Mouse (Mus musculus) MN1 (cell line): ENCODE measurements around the gene Otp.
A peak's percentile ranks its signal among the peaks of the same experiment; 100 is the strongest.

Experiments used
- DNase-seq: peaks from one replicate; pipeline ENCODE4 v3.0.0-alpha.2; 2016; ENCODE audit warnings: low spot score

Otp gene

DNA sequence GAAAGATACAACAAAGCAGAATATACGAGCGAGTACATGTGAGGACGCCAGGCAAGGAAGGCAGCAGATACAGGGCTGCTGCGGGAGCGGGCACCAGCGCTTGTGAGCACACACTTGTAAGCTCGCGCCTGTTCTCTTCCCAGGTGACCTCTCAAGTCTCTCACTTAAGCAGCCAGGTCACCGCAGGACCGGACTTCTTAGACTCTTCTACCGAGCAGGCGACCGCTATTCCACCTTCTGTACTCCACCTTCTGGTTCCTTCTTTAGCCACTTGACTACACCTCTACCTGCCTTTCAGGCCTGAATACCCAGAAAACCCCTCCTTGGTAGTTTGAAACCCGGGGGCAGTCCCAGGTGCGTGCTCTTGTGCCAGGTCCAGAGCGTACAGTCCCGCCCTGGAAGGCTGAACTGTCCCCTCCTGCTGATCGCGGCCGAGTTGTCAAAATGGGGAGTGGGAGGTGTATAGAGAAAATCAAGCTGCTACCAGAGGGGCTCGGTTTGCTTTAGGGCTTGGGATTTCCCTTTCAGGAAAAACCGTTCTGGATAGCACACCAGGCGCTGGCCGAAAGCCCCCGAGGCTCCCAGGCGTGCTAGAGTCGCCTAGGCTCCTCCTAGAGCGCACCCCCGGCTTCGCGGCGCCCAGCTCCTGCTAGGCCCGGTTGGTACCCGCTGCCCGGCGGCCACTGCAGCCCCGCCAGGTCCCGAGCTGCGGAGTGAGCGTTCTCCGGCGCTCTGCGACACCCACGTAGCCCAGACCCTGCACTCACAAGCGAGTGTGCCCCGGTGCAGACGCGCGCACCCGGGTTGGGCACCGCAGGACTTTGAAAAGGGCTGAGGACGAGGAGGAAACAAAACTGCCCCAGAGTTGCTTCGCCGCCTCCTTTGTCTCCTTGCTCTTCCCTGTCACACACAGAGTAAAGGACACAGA is 2.0 kb upstream of the Otp start:
- DNase-seq: no peak

DNA sequence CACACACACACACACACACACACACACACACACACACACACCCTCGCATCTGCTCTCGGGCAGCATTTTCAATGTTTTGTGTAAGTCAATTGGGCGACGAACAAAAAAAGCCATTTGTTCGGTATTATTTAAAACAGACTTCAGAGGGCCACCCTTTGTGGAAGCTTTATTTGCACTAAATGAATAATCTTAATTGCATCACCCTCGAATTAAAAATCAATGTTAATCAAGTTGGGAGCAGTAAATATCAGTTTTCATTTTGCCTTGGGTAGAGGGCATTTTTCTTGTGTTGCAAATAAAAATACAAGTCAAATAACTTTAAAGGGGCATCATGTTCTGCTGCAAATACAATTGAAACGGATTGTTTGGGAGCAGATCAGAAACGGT is 1.4 kb upstream of the Otp start:
- DNase-seq: no peak

DNA sequence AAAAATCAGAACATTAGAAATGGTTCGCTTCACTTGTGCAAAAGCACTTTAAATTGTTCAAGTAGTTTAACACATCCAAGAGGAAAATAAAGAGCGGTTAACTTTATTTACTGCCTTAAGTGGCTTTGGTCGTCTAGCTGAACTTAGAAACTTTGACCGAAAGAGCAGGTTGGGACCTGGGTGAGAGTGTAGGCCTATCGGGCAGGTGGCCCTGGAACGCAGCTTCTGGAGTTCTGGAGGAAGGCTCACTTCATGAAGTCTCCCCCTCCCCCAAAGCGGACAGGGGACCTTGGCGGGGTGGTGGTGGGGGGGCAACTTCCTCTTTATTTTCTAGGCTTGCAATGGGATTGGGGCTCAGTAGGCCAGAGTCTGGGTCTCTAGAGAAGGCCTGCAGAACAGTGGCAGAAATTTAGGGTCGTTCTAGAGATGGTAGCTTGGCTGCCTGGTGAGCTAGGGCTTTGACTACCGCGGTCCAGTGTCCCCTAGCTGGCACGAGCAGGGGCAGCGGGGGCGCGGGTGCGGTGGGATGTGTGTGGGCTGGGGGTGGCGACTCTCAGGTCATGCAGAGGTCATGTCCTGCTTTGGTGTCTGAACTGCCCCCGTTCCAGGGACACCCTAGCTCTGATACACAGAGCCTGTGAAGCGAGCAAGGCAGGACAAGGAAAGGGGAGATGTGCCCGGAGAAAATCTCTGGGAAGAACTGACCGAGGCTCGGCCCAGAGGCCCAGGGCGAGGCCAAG is 576 bp upstream of the Otp start:
- DNase-seq: no peak

DNA sequence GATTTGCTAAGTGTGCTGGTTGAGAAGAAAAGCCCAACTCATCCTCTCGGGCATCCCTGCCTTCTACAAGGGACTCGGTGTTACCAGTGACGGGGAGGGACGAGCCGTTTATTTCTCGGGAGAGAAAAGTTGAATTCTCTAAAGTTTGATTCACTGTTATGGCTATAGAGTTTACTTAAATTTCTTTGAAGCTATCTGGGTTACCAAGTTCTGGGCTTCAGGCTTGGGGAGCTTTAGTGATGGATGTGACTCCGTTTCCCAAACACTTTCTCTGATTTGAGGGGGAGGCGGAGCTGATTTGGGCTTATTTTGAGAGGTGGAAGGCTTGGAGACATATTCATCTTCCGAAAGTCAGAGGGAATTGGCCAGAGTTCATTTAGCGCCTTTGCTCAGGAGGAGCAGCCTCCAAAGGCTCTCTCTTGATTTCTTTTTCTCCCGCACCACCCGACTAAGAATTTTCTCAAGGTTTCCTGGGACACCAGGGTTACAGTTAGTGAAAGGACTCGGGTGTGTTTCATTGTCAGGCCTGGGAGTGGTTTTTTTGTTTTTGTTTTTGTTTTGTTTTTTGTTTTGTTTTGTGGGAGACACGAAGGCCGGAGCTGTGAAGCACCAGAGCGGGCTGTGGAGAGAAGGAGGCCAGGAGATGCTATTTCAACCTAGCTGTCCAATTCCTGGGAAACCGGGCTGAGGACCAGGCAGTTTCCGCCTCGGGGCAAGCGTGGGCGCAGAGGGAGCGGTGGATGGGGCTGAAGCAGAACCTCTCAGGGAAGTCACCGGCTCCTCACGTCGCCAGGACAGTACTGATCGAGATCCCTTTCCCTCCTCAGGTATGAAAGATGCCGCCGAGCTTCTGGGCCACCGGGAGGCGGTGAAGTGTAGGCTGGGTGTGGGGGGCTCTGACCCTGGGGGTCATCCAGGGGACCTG is 1.1 kb downstream of the Otp start:
- DNase-seq: no peak

DNA sequence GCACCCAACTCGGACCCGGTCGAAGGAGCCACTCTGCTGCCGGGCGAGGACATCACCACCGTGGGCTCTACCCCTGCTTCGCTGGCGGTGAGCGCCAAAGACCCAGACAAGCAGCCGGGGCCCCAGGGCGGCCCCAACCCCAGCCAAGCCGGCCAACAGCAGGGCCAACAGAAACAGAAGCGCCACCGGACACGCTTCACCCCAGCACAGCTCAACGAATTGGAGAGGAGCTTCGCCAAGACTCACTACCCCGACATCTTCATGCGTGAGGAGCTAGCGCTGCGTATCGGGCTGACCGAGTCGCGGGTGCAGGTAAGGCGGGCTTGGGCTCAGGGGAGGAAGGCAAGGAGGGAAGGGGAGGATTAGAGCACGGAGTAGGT is 1.8 kb downstream of the Otp start:
- DNase-seq: no peak

DNA sequence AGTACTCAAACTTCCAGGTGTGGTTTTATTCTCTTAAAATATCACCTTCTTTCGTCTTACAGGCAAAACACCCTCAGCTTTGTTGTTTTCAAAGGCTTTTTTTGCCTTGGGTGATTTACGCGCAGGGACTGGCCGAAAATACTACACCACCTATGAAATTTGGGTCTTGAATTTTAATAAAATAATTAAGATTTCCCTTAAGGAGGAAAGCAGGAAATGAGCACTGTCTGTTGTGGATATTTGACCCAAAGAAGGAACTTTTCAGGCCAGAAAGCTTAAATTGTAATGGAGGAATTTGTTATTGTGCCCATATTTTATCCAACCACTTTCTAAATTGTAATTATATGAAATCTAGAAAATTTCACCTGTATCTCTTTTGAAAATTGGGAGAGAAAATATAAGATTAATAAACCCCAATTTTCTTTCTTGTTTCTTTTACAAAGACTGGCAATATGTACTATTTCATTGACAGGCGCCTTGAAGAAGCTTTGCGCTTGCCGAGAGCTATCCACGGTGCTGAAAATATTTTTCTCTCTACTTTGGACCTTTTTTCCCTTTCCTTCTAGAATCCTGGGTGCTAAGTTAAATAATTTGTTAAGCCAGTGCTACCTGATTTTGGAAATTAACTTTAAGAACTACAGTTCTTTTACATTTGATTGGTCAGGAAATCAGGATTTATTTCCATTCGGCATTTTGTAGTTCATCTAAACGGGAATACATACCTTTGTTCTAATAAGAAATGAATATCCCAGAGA is 2.8 kb downstream of the Otp start:
- no peak for DNase-seq

DNA sequence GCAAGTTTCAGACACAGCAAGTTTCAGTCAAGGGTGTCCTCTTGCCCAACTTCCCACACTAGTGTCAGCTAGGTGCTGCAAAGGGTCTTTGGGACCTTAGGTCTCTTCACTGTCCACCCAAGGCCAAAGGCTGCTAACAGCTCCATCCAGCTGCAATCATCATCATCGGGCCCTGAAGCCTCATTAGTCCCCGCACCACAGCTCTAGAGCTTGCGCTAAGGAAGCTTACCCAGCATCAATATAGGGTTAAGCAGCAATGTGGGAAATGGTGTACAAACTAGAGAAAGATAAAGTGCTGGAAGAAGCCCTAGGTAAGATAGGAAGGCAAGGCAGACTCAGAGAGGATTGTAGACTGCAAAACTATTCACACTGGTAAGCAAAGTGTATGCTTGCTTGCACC is 5.8 kb downstream of the Otp start:
- no peak for DNase-seq

DNA sequence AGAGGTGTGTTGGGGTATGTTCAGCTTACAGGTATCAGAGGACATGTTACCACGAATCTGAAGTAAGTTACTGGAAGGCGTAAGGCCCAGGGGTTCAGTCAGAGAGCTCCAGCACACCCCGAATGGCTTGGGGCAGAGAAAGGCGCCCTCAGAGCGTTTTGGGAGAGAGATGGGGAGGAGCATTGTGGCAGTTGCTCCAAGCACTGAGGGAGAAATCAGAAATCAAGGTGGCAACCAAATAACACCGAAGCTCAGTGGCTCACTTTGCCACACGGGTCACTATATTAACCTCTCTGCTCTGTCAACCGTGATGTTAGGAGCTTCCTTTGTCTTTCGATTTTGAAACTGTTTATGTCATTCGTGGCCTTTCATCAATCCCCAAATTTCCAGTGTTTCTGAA is 6.8 kb downstream of the Otp start:
- DNase-seq: no peak

DNA sequence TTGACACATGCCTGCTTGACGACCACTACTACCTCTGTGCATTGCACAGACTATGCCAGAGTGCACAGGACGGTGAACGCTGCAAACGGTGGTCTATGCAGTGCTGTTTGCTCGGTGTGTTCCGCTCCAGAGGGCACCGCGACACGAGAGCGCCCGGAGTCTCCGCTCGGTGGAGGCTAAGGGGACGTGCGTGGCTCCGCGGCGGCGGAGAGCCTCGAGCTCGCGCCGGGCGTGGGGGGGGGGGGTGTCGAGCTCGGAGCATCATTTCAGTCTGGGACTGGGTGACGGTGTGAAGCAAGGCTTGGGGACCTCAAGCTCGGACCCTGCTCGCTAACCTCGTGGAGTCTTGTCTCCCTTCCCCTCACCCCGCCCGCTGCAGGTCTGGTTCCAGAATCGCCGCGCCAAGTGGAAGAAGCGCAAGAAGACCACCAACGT is 7.3 kb downstream of the Otp start:
- DNase-seq: no peak

DNA sequence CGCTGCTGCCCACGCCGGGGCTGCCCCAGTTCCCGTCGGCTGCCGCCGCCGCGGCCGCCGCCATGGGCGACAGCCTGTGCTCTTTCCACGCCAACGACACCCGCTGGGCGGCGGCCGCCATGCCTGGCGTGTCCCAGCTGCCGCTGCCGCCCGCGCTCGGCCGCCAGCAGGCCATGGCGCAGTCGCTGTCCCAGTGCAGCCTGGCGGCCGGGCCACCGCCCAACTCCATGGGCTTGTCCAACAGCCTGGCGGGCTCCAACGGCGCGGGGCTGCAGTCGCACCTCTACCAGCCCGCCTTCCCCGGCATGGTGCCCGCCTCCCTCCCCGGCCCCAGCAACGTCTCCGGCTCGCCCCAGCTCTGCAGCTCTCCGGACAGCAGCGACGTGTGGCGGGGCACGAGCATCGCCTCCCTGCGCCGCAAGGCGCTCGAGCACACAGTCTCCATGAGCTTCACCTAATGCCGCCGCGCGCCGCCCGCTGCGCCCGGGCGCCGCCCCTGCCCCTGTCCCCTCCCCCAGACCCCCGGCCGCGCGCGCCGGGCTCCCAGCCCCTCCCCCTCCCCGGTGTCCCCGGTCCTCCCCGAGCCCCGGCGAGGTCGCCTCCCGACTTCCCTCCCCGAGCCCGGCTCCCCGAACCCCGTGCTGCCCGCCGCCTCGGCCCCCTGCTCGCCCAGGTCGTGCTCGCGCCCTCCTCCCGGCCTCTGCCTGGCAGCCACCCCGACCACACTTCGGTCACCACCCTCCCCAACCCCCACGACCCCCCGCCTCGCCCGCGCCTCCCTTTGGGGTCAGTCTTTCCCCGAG is 8.0 kb downstream of the Otp start:
- peak; percentile 21 for DNase-seq

DNA sequence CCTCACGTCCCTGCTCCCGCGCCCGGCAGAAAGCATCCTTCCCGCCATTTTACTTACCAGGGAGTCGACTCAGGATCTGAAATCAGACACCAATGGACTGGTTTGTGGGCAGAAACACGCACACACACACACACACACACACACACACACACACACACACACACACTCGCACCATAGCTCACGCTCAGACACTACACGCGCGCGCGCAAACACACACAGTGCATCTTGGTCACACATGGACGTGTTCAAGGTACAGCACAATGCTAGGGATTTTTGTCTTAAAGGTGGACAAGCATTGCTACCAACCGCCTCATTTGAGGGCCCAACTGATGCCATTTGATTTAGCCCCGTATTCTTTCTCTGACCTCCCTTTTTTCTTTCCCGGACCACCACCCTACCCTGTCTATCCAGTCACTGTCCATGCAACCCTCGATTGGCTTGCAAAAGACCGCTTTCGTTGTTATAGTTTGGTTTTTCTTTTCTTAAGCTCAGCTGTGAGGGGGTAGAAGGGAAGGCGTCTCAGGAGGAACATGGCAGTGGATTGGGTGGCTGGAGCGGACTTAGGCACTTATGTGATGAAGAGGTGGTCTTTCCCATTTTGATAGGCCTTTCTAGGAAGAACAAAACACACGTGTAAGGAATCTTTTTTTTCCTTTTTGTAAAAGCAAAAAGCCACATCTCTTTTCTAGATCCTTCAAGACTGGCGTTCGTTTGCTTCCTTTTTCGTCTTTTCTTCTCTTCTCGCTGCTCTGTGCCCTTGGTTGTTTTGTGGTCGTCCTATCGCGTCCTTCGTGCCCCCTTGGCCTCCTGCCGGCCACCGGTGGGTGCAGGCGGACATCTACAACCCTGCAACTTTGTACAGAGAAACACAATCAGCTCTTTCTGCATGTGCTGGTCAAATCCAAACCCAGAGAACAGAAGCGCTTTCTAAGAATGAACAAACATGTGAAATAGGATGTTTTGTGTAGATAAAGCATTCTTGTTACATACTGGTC is 8.9 kb downstream of the Otp start:
- no peak for DNase-seq

DNA sequence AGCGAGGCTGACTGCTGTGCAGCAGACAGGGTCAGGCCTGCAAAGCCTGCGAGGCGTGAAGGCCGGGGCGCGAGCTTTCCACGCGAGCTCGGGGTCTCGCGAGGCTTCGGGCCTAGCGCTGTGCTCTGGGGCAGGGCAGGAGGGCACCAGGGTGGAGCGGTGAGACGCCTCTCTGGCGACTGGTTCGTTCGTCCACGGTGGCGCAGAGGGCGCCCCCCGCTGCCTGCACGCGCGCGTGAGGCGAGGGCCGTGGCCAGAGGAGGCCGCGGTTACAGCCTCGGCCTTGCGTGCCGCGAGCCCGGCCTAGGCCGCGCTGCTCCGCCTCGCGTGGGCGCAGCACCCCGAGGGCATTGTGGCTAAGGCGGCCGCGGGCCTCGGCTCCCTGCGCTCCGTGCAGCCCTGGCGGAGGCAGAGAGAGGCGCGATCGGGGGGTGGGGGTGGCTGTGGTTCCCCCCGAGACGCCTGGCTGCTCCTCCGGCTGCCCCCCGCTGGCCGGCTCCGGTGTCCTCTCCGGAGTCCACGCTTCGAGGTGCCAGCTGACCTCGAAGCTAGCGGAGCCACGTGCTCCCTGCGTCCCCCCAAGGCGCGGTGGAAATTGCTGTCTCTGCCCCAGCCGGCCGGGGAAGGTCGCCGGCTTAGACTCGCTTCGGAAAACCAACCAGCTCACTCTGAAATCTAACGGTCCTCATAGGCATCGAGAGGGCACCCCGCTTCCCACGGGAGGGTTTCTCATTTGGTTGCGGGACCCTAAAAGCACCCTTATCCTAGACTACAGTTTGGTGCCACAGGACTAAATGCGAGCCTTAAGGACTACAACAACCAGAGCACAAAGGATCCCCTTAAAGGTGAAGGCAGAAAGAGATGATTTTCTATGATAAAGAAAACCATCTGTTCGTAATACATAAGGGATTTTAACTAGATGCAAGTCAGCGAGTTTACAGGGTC is 10.2 kb downstream of the Otp start:
- DNase-seq: no peak

DNA sequence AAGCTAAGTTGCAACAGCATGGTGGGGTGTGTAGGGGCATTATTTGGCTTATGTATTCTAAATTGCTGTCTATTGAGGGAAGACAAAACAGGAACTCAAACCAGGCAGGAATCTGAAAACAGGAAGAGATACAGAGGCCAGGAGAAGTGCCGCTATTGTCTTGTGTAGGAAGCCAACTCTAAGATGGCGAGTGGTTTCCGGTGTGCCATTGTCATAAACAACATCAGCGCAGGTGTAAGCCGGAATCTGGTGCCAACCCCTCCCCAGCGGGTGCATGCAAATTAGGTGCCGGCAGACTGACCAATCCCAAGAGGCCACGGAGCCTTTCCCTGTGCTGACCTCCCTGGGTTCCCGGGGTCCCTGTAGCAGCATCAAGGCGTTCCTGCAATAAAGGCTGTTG is 32.4 kb downstream of the Otp start:
- DNase-seq: no peak

DNA sequence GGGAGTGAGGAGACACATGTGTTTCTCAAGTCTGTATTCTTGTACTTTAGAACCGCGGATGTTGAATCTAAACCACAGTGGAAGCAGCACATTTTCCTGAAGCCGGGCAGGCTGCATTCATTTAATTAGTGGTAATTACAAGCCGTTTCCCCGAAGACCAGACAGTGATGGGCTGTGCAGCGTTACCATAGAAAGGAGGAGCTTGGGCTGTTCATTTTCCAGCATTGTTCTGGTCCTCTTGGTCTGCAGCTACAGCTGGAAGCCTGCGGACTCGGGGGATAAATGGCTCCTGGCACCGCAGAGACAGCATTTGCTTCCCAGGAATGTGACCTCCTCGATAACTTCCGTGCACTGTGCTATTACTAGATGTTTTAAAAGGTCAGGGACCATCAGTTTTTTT is 37.6 kb downstream of the Otp start:
- DNase-seq: peak; percentile 55

DNA sequence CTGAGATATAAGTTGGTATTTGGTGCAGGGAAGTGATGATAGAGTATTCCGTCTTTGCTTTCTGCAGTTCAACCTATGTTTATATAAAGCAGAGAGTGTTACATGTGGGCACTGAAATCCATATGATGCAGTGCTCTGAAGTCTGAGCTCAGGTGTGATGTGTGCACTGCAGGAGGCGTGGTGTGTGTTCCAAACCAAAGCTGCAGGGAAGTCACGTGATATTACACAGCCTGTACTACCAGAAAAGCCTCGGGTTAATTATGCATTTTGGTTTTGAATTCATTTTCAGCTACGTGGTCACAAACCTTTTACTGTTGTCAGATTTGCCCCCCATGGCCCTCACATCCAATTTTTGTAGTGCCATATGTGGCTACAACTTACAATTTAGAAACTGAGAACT is 40.3 kb downstream of the Otp start:
- DNase-seq: no peak

DNA sequence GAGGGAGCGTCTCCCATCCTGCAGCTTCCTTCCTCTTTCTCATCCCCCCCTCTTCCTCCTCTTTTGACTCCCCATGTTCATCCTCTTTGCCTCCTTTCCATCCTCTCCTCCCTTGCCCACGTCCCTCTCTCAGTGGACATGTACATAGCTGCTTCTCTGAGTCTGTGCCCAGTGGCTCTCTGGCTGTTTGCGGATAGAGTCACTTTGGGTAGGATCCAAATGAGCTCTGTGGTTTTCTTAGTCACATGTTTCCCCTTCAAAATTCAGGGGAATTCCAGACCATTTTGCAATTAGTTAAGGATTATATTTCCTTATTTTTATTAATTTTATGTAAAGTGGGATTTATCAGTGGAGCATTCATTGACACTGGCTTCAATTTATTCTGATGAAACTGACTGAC is 52.7 kb downstream of the Otp start:
- peak; percentile 41 for DNase-seq
